Mouse (Mus musculus): ENCODE data around the gene Spcs1.
A peak's percentile ranks its signal among the peaks of the same experiment; 100 is the strongest.

Spcs1 gene

DNA sequence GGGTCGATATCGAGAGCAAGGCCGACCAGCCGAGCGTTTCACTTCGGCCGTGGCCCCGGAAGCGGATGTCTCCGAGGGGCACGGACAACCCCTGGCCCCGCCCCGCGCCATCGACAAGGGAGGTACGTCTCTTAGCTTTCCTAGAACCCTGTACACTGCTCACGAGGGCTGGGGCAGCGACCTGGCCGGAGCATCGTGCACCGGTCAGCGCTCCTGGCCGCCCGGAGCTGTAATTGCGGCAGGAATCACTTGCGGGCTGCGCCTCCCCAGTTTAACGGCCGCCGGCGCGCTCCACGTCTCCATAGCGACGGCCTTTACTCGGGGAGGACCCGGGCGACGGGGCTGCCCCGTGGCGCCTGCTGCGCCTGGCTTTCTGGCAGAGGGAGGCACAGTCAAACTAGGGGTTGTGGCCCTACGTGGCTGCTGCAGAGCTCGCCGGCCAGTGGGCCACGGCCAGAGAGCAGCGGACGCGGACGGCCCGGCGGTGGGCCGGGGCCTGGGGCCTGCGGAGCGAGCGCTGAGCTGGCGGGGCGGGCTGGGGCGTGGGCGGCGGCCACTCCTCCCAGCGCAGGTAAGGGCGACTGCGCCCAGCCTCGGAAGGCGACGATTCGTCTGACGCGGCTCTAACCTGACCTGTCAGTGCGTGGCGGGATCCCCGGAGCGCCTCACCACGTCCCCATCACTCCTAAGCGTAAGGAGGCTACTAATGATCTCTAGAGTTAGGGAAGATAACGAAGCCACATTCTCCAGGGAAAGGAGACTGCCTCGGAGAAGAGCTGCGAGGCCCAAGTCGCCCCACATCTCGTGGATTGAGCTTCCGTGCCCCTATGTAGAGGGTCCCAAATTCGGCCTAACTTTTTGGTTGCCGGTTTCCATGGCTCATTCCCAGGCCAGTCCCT, at the start of gene Spcs1, which contains the start of gene Glt8d1:
TSS of gene Spcs1 (minus strand) at position 366 of the 899 bp plus-strand sequence.
TSS of gene Glt8d1 (plus strand) at position 94 of the 899 bp plus-strand sequence.
- DNase-seq, result peak; percentile 84

DNA sequence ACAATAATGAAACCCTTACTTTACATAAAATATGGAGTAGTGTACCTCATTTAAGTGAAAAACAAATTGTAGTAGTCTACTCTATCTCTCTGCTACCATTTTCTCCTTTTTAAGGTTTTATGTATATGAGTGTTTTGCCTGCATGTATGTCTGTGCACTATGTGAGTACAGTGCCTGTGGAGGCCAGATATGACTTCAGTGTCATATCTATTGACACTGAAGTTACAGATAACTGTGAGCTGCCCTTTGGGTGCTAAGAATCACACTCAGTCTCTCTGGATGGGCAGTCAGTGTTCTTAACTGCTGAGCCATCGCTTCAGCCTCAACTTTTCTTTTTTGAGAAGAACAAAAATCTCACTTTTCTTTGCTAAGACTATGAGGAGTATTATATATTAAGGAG, 44.3 kb upstream of the Spcs1 start:
- no peak for DNase-seq

DNA sequence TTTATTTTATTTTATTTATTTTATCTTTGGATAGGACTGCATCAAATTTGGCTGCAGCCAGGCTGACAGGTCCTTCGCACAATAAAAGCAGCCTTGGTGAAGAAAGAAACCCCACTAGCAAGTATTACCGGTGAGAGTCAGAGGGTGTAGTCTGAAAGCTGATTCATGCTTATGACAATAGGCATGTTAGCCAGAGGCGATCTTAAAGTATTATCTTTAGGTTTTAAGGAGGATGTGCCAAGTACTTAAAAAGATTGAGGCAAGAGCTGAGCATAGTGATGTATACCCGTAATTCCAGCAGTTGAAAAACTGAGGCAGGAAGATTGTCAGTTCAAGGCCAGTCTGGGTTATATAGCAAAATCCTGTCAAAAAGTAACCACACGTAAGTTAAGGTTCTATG, 43.8 kb upstream of the Spcs1 start:
- DNase-seq, result no peak

DNA sequence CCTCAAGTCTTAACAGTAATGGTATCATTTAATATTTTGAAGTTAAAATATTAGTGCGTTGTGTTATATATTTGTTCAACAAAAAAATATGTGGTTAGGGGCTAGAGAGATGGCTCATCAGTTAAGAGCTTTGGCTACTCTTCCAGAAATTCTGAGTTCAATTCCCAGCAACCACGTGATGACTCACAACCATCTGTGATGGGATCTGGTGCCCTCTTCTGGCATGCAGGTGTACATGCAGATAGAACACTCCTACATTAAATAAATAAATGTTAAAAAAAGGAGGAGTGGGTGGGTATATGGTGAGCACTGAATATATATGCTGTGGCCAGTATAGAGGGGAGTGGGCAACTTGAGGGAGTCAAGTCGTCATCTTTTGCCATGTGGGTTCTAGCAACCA, 24.3 kb upstream of the Spcs1 start:
- no peak for DNase-seq

DNA sequence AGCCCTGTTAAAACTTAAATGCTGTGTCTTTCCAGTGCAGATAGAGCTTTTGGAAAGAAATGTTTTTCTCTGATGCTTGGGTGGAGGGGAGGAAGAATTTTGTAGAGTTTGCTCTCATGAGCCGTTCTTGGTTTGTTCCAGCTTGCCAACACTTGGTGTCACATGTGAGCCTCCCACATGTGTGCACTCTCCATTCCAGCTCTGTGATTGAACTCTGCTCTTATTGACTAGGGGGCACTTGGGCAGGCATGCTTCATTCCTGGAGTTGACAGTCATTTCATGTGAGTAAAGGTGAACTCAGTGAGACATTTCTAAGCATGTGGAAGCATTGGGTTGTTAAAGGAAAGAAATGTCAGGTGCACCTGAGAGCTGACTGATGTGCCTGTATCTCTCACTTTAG, 21.1 kb upstream of the Spcs1 start:
- DNase-seq, result no peak

DNA sequence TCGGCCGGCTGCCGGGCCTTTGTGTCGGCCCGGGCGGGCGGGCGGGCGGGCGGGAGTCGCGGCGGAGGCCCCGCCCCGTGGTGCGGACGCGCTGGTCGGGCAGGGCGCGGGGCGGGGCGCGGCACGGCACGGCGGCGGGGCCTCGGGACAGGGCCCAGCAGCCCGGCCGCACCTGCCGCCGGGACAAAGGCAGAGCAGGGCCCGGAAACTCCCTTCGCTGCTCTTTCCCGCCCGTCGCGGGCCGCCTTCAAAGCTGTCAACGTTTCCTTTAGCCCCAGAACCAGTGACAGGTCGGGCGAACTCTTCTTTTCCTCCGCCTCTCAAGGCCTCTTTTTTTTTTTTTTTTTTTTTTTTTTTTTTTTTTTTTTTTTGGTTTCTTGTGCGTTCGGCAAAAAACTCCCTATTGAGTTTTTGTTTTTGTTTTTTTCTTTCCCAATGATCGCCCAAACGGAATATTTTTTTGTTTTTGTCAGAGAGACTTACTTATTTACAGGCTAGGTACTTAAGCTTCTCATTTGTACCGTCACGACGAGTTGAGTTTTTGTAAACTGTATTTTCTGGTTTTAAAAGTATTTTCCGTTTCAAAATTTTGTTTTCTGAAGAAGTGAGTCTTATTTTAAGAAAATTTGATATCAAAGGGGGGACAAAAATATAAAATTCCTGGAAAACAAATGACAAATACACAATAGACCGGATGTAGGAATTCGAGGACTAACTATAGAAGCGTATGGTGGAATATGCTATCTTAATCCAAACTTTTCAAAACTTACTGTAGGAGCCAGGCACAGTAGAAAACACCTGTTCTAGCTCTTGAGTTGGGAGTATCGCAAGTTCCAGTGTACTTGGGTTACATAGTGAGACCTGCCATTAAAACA, 18.1 kb upstream of the Spcs1 start:
- DNase-seq, result peak; percentile 58

DNA sequence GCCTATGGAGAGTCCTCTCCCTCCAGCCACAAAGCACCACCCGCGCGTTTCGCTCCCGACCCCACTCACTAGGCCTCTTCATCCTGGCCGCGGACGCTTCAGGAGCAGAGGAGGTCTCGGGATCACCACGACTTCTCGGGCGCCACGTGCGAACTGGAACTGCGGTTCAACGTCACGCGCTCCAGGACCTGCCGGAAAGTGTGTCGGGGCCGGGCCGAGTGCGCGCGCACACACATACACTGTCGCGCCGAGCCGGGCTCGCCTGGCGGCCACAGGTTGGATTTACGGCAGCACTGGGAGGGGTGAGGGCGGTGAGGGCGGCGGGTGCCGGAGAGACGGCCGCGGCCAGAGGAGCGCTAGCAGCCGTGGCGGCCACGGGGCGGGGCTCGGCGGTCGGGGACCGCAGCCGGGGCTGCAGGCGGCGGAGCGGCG, 17.4 kb upstream of the Spcs1 start, which contains the start of the genes Pbrm1 and Gnl3:
TSS of gene Pbrm1 (plus strand) at position 279 of the 432 bp plus-strand sequence.
TSS of gene Gnl3 (minus strand) at position 293 of the 432 bp plus-strand sequence.
- DNase-seq, result peak; percentile 98

DNA sequence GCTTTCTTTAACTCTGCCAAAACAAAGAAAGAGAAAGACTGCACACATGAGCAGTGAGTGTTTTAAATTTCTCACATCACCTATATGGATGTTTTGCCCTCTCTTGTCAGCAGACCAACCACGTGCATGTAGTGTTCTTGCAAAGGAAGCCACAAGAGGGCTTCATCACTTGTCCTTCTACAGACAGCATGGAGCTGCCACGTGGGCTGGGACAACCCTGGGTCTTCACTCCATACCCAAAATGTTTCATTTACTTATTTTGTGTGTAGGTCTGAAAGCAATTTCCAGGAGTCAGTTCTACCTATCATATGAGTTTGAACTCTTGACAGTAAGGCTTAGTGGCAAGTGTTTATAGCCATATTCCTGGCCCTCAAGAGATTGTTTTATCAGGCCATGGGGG, 16.4 kb upstream of the Spcs1 start:
- DNase-seq, result no peak

DNA sequence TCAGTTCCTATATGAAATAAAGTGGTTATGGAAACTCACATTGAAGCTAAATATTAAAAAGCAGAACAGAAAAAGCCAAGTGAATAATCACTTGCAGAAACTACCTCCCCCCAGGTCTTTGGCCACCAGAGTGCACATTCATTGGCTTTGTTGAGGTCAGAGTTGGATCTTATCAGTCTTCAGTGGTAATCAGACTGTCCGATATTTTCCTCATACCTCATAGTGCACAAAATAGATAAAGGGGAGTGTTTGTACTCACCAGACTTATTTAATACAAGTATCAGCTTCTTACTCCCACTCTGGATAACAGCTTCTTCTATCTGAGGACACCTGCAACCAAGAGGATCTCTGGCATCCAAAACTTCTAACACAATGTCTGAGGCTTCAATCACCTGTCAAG, 14.6 kb upstream of the Spcs1 start:
- DNase-seq, result no peak

DNA sequence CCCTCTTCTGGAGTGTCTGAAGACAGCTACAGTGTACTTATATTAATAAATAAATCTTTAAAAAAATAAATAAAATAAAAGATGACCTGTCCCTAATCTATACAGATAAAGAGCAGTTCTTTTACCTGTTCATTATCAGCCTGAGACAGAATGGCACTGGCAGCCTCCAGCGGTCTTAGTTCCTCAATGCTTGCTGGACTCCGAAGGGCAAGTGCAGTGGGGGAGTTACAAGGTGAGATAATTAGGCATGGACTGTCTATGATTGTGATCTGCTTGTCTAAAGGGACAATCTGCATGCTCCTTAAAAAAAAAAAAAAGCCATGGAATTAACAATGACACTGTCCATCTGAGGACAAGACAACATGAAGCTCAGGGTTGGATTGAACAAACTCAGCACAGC, 12.5 kb upstream of the Spcs1 start:
- no peak for DNase-seq

DNA sequence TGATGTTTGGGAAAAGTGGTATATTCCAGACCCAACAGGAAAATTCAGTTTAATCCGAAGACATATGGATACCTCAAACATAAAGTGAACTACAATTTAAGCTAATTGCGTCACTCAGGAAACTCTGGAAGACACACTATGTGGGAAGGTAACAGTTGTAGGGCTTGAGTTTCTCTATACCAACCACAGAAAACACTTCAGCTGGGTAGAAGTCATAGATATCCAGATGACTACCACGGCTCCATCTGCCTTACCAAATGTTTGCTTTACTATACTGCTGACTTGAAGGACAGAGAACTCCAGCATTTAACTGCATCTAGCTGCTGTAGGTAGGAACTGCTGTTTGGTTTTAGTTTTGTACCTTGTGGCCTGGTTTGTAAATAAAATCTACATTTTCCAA, 10.1 kb upstream of the Spcs1 start:
- no peak for DNase-seq

DNA sequence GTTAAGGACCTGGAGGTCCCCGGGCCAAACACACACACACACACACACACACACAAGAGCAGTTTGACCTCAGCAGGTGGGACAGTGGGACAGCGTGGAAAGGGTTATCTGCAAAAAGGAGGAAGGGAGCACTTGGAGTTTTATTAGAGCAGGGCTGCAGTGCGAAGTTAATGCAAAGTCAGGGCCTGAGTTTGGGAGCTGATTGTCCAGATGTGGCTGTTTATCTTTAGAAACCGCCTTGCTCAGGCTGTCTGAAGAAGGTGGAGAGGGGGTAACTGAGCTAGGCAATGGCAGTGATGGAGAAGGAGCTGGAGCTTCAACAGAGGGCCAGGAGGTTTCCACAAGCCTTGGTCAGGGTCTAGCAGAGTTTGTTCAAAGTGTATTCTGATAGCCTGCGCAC, 5.3 kb upstream of the Spcs1 start:
- DNase-seq, result no peak

DNA sequence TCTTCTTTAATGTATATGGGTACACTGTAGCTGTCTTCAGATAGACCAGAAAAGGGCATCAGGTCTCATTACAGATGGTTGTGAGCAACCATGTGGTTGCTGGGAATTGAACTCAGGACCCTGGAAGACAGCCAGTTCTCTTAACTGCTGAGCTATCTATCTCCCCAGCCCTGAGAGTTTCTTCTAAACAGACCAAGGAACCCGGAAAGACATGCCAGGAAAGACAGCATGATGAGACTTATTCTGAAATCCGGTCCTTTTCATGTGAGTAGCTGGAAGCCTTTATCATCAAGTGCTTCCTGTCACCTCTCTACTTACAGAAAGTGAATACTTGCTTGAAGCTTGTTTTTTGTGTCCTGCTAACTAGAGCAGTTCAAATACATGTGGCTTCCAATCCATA, 3.1 kb upstream of the Spcs1 start:
- DNase-seq, result no peak

DNA sequence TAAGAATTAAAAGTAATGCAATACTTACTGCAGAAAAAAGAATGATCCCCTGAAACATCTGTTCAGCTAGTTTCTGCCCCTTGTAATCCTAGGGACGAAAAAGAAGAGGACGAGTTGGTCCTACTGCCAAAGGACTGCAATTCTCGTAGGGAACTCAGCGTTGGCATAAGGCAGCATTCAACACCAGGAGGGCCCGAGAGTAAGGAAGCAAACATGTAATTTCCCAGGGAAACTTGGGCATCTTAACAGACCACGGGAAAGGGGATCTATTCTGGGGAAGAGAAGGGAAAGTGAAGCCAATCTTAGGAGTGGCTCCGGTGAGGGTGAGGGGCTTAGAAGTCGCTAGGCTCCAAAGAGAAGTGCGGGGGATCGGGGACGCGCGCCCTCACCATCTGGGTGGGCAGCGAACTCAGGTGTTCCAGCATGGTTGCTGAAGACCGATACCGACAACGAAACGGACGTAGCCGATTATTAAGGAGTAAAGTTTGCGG, 611 bp downstream of the Spcs1 start:
- no peak for DNase-seq

DNA sequence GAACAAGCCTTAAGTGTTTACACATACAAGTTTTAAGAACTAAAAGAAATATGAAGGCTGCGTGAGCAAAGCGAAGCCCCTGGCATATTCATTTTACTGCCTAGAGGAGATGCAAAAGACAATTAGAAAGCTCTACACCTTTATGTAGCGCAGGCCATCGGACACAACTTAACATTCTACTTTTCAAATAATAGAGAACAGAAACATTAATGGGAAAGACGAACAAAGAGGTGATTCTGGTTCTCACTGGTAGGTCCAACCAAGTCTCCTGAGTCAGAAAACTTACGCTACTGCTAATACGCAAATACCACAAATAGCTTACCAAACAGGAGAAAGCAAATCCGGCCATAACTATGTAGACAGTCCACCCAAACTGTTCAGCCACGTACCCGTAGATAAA, 1.1 kb downstream of the Spcs1 start:
- DNase-seq, result no peak

DNA sequence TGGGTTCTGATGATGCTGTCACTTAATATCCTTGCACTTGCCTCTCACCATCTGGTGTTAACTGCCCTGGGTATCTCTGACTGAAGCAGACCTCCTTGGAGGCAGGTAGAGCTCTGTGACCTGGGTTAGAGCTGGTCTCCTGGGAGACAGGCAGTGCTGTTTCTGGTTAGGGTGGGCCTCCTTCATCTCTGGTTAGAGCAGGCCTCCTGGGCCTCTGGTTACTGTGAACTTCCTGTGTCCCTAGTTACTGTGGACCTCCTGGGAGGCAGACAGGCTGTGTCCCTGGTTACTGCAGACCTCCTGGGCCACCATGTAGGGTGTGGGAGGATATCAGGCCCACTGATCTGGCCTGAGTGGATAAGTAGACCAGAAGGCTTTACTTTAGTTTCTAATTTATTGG, 5.1 kb downstream of the Spcs1 start:
- DNase-seq, result no peak

DNA sequence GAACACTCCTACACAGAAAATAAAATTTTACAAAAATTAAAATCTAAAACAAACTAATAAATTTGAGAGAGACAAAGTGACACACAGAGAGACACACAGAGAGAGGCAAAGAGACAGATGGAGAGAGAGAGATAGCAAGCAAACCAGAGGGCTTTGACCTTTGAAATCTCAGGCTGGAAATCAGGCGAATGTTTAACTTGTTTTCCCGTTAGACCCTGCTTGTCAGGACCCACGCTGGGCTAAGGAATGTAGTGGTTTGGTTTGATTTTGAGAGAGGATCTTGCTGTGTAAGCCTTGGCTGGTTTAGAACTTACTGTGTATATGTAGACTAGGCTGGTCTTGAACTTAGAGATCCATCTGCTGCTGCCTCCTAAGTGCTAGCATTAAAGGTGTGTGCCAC, 25.2 kb downstream of the Spcs1 start:
- no peak for DNase-seq

DNA sequence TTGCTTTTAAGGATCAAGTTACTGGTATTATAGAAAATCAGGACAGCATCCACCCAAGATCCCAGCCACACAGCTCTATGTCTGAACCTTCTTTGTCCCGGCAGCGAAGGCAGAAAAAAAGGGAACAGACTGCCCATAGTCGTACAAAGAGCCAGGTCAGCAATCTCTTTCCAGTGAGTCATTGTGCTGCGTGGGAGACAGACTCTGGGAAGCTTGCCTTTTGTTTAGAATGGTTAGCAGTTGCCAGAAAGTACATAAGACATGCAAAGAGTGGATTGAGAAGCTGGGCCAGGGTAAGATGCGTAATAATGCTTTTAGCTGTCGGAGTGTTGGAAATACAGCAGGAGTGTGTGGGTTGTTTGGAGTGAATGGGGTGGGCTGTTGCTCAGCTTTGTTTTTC, 27.3 kb downstream of the Spcs1 start:
- no peak for DNase-seq

DNA sequence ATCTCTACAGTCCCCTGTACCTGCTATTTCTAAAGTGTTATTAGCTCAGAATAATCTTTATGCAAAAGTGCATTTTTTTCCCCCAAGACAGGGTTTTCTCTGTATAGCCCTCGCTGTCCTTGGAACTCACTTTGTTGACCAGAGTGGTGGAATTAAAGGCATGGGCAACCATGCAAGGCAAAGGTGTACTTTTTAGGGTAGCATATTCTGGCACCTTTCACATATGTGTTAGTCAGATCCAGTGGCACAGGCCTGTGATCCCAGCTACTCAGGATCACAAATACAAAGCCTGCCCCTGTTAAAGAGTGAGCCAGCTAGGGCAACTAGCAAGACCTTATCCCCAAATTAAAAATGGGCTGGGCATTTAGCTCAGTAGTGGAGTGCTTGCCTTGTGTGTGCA, 41.1 kb downstream of the Spcs1 start:
- no peak for DNase-seq

DNA sequence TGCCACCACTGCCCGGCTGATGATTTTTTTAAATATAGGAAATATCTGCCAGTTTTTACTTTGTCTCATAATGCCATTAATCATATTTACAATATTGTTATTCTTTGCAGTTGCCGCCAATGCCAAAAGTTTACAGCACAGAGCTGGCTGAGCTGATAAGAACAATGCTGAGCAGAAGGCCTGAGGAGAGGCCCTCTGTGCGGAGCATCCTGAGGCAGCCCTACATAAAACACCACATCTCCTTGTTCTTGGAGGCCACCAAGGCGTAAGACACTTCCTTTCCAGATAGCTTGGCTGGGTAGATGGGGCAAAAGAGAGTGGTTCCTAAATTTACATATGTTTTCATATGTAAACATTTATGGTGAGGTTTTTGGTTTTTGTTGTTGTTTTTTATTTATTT, 42.4 kb downstream of the Spcs1 start:
- no peak for DNase-seq

DNA sequence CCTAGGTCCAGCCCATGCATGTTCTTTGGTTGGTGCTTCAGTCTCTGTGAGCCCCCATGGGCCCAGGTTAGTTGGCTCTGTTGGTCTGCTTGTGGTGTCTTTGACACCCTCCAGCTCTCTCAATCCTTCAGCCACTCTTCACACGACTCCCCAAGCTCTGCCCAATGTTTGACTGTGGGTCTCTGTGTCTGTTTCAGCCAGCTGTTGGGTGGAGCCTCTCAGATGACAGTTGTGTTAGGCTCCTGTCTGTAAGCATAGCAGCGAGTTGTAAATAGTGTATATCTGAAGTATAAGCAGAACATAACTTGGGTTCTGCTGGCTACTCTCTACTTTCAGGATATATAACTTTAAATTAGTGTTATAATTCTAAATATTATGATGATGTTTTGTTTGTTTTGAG, 43.0 kb downstream of the Spcs1 start:
- no peak for DNase-seq

DNA sequence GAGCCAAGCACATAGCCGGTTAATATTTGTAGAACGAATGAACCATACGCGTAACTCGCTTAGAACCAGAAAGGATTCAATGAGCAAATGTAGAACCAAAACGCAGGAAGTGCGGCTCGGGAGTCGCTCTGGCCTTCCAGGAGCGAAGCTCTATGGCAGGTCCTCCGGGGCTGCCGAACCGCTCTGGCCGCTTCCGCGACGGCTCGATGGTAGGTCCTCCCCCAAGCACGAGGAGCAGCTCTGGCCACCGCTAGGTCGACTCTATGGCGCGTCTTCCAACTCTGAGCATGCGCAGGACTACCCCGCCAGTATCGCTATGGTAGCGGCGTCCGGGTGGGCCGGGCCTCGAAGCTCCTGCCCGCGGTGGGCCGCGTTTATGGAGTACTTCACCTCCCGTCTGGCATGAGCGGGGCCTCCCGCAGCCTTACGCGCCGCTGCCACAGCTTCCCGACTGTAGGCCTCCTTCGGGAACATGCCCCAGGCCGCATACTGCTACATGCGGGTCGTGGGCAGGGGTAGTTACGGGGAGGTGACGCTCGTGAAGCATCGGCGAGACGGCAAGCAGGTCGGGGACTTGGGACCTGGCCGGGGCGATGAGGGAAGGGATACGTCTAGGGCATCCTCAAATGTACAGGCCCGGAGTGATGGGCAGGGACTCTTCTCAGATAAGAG, 50.2 kb downstream of the Spcs1 start, which contains the start of gene Nek4:
TSS of gene Nek4 (plus strand) at position 224 of the 672 bp plus-strand sequence.
- peak; percentile 96 for DNase-seq

DNA sequence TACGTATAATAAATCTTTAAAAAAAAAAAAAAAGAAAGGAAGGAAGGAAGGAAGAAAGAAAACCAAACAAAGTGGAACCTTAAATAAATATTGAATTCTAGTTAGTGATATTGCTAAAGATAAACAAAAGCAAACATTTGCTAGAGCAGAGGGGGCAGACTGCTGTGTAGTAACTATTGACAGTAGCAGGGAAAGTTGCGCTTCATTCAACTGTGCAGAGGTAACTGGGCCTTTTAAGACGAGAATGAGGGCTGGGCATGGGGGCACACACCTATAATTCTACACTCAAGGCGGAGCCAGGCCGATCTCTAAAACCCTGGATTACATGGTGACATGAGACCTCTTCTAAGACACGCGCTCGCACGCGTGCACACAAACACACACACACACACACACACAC, 51.5 kb downstream of the Spcs1 start:
- DNase-seq, result no peak

Measured in right cerebral cortex, postnatal 14 days (tissue).